Mouse (Mus musculus): ENCODE data around the gene Wiz. TPM values are rescaled to one million over a fixed set of nuclear protein-coding genes. Genes with fewer than 3 reads are reported as not detected.

Gene Wiz
- polyA plus RNA-seq, 1 experiment from 2014 or later = 28.7 TPM

DNA sequence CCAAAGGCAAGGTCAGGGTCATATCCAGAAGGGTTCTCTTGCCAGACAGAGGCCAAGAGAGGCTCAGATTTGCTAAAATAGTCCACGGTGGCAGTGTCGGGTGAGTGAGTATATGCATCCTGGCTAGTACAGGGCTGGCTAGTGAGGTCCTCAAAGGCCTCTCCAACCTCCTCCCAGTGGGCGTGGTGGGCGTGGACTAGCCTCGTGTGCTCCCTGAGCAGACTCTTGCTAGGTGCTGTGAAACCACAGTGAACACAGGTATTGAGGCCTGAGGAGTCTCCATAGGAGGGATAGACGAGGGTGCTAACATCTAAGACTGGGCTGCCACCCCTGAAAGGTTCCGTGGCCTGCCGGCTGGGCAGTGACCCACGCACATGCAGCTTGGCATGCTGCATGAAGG is 12.1 kb downstream of the Wiz start:
- H3K4me3 ChIP-seq = no peak overlapping the region
- H3K4me1 ChIP-seq = no peaks in the 10 kb centered on the region
- peaks cover 31% of the 10 kb centered on the region for H3K36me3 ChIP-seq
- H3K9ac ChIP-seq = no peak overlapping the region
- no peak for ATAC-seq (ENCODE audit: insufficient number of reproducible peaks, insufficient read depth, low FRiP score, low TSS enrichment, low read depth)
- no peak overlapping the region for H3K27ac ChIP-seq
- H3K4me2 ChIP-seq = no peak overlapping the region
- H3K27me3 ChIP-seq = no peaks in the 10 kb centered on the region
- H3K9me3 ChIP-seq = no peaks in the 10 kb centered on the region
- WGBS = 89% methylated on average over 9 of the region's 9 CpGs

DNA sequence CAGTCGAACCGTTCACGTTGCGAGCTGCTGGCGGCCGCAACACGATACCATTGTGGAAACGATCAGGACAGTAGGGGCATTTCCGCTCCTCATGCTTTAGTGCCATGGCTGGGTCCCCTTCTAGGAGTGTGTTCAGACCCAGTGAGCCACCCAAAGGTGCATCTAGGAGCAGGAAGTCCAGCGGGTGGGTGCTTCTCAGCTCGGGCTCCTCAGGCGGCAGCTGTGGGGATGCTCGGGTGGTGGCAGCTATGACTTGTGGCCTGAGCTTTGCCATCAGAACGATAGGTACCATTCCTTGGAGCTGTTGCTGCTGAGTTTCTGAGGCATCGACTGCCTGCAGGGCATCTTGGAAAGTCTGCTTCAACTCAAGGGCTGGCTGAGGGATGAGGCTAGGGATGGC is 12.8 kb downstream of the Wiz start:
- no peak for ATAC-seq (ENCODE audit: insufficient number of reproducible peaks, insufficient read depth, low FRiP score, low TSS enrichment, low read depth)

DNA sequence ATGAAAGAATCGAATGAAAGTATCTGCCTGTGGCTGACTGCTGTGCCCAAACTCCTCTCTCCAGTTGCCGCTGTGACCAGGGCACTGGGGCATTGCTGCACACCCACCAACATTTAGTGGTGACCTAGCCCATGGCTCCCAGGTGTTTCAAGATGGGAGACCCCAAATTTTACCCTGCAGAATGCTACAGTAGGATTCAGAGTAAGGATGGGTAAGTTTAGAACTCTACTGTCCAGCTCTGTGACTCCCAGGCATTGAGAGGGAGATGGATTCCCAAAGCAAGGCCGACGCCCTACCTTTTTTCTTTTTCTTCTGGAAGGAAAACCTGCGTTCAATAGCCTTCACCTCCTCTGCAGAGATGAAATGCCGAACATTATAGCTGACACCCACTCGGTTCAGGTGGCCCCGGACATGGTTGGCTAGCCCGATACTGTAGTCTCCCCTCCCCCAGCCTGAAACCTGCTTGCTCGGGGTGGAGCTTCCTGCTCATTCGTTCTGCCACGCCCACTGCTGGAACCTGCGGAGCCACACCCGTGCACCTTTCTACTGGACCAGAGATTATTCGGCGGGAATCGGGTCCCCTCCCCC is 20.2 kb downstream of the Wiz start:
- H3K36me3 ChIP-seq = 0 out of 2 replicates have a peak, but pooled peaks cover 5% of the 10 kb centered on the region
- ATAC-seq (ENCODE audit: insufficient number of reproducible peaks, insufficient read depth, low FRiP score, low TSS enrichment, low read depth) = no peak
- H3K9ac ChIP-seq = no peak overlapping the region
- 0 out of 2 replicates have a peak overlapping the region, but pooled peaks have one; percentile 17 for H3K27ac ChIP-seq
- no peaks in the 10 kb centered on the region for H3K27me3 ChIP-seq
- peaks cover 12% of the 10 kb centered on the region for H3K4me1 ChIP-seq
- WGBS = 11% methylated on average over 14 of the region's 17 CpGs
- peak overlapping the region; percentile 53 for H3K4me2 ChIP-seq
- peak overlapping the region; percentile 34 for H3K4me3 ChIP-seq
- no peaks in the 10 kb centered on the region for H3K9me3 ChIP-seq

More for the DNA sequence above, 12.8 kb downstream of the Wiz start:
- Histone ChIP-seq H3K4me1 (no peaks in the 10 kb centered on the region), H3K27ac (no peak overlapping the region), H3K4me3 (no peak overlapping the region), H3K4me2 (no peak overlapping the region), H3K27me3 (no peaks in the 10 kb centered on the region), H3K36me3 (peaks cover 30% of the 10 kb centered on the region), H3K9me3 (no peaks in the 10 kb centered on the region), H3K9ac (no peak overlapping the region)
- WGBS = 74% methylated on average over 15 of the region's 15 CpGs

DNA sequence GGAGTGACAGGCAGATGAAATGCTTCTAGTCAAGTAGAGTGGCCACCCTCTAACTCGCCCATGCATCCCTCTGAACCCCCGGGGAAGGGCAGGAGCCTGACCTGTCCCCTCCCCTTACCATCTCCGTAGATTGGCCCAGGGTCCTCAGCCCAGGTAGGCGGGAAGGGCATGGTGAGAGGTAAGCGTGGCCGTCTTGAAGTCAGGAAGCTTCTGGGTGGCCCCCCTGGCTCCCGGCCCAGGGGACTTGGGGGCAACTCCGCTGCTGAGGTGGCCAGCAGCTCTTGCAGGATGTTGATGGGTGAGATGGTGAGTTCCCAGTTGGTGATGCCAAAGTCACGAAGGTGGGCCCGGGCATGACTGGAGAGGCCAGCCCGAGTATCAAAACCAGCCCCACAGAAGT is 21.5 kb downstream of the Wiz start:
- H3K4me1 ChIP-seq = peaks cover 18% of the 10 kb centered on the region
- ATAC-seq (ENCODE audit: insufficient number of reproducible peaks, insufficient read depth, low FRiP score, low TSS enrichment, low read depth) = no peak
- H3K27me3 ChIP-seq = no peaks in the 10 kb centered on the region
- no peak overlapping the region for H3K9ac ChIP-seq
- H3K9me3 ChIP-seq = no peaks in the 10 kb centered on the region
- peaks cover 6% of the 10 kb centered on the region; the same call in 1 of the 2 replicates for H3K36me3 ChIP-seq
- H3K4me2 ChIP-seq = no peak overlapping the region
- WGBS = 86% methylated on average over 11 of the region's 11 CpGs
- H3K27ac ChIP-seq = no peak overlapping the region
- no peak overlapping the region for H3K4me3 ChIP-seq

DNA sequence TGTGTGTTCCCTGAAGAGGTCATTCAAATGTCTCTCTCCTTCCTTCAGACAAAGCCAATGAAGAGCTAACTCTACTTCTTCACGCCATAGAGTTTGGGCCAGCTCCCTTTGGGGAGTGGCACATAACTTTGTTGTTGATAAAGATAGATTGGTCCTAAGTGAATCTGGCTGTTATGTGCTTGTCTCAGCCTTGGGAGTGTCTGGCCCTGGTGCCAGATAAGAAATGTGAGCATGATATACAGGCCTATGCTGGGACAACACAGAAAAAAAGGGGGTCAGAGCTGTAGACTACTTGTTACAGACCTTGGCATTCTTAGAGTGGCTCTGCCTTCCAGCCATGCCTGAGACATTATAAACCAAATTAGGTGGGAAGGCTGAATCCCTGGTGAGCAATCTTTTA is 23.9 kb downstream of the Wiz start:
- no peak overlapping the region; the same call in 1 of the 2 replicates for H3K9ac ChIP-seq
- H3K4me3 ChIP-seq = no peak overlapping the region
- 71% methylated on average over 1 of the region's 1 CpGs for WGBS
- H3K36me3 ChIP-seq = peaks cover 30% of the 10 kb centered on the region
- H3K9me3 ChIP-seq = no peaks in the 10 kb centered on the region
- H3K4me1 ChIP-seq = peaks cover 30% of the 10 kb centered on the region
- no peak for ATAC-seq (ENCODE audit: insufficient number of reproducible peaks, insufficient read depth, low FRiP score, low TSS enrichment, low read depth)
- no peak overlapping the region for H3K27ac ChIP-seq
- H3K4me2 ChIP-seq = peak overlapping the region; percentile 86
- no peaks in the 10 kb centered on the region for H3K27me3 ChIP-seq

DNA sequence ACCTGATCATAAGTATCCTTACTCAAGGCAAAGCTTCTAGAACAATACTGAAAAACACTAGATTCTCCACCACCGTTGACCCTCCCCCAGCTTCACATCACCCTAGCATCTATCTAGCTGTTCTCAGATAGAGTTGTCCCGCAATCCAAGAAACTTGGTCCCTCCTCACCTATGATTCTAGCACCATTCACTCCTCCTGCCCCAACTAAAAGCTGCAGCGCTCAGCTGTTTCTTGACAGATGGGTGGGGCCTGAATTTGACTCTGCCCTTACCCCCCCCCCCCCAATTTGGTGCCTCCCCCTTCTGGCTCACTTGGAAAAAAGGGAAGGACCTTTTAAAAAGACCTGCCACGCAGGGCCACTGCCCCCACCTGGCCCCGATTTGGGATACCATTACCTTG is 24.4 kb downstream of the Wiz start:
- ATAC-seq (ENCODE audit: insufficient number of reproducible peaks, insufficient read depth, low FRiP score, low TSS enrichment, low read depth) = no peak
- Histone ChIP-seq H3K4me3 (peak overlapping the region; percentile 94), H3K9ac (peak overlapping the region; percentile 96), H3K9me3 (no peaks in the 10 kb centered on the region), H3K4me1 (peaks cover 30% of the 10 kb centered on the region), H3K4me2 (peak overlapping the region; percentile 86), H3K36me3 (peaks cover 34% of the 10 kb centered on the region), H3K27me3 (no peaks in the 10 kb centered on the region), H3K27ac (peak overlapping the region; percentile 78)
- 45% methylated on average over 5 of the region's 5 CpGs for WGBS

DNA sequence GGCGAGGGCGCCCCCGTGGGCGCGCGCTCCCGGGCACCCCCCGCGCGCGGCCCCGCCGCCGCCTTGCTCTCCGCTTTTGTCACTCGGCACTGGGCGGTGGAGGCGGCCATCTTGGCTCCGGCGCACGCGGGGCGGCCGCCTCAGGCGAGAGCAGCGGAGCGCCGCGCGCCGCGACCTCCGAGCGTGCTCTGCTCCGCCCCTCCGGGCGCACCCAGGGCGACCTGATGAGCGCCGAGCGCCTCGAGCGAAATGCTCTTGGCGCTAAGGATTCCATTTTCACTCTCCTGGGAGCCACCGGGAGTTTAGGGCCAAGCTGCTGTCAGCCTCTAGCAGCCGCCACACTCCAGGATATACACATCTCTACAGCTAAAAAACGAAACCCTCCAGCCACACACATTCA is 24.9 kb downstream of the Wiz start:
- Histone ChIP-seq H3K4me2 (peak overlapping the region; percentile 86), H3K36me3 (peaks cover 39% of the 10 kb centered on the region), H3K9me3 (no peaks in the 10 kb centered on the region), H3K27me3 (no peaks in the 10 kb centered on the region), H3K9ac (peak overlapping the region; percentile 96), H3K4me3 (peak overlapping the region; percentile 94), H3K4me1 (peaks cover 30% of the 10 kb centered on the region), H3K27ac (peak overlapping the region; percentile 78)
- WGBS = 1% methylated on average over 39 of the region's 47 CpGs
- ATAC-seq (ENCODE audit: insufficient number of reproducible peaks, insufficient read depth, low FRiP score, low TSS enrichment, low read depth) = peak; percentile 90

DNA sequence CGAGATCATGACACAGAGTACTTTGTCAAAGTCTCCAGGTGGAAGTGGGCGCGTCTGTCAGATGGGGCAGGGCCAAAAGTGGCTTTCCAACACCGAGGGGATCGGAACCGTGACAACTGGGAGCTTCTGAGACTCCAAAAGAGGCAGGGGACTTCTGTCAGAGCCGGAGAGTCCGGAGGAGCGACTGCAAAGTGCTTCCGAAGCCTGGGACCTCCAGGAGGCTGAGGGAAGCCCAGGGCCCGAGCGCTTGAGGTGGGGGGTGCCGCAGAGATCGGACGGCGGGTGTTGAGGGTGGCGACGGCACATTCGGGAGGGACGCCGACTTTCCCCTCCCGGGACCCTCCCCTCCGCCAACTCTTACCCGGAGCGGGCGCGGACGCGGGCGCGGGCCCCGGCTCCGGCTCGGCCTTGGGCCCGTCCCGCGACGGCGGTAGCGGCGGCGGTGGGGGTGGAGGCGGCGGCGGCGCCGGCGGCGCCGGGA is 25.4 kb downstream of the Wiz start:
- peak overlapping the region; percentile 86 for H3K4me2 ChIP-seq
- ATAC-seq (ENCODE audit: insufficient number of reproducible peaks, insufficient read depth, low FRiP score, low TSS enrichment, low read depth) = peak; percentile 16; the same call in 1 of the 2 replicates
- under 1% methylated on average over 47 of the region's 50 CpGs for WGBS

DNA sequence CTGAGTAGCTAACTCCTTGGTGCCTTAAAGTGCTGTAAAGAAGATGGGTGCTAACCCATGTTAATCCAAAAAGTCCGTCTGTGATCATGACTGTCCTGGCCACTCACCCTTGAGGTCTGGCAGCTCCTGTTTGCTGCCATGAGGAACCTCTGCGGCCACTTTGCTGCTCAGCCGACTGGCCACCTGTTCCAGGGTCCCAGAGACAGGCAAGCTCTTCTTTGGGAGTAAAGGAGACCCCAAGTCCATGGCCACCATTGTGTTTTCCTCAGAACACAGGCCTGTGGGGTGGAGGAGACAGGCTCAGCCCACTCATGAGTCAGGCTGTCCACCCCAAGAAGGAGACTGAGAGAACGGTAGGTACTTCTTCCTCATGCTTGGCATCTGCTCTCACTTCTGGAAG is 26.6 kb downstream of the Wiz start:
- no peak for ATAC-seq (ENCODE audit: insufficient number of reproducible peaks, insufficient read depth, low FRiP score, low TSS enrichment, low read depth)
- 82% methylated on average over 4 of the region's 4 CpGs for WGBS
- peak overlapping the region; percentile 86 for H3K4me2 ChIP-seq
- peaks cover 53% of the 10 kb centered on the region for H3K36me3 ChIP-seq
- no peaks in the 10 kb centered on the region for H3K9me3 ChIP-seq
- peak overlapping the region; percentile 94 for H3K4me3 ChIP-seq
- no peaks in the 10 kb centered on the region for H3K27me3 ChIP-seq
- H3K9ac ChIP-seq = peak overlapping the region; percentile 96
- peaks cover 27% of the 10 kb centered on the region for H3K4me1 ChIP-seq
- no peak overlapping the region for H3K27ac ChIP-seq

More for the DNA sequence above, 25.4 kb downstream of the Wiz start:
- Histone ChIP-seq H3K27ac (peak overlapping the region; percentile 78), H3K9ac (peak overlapping the region; percentile 96), H3K27me3 (no peaks in the 10 kb centered on the region), H3K9me3 (no peaks in the 10 kb centered on the region), H3K4me3 (peak overlapping the region; percentile 94), H3K4me1 (peaks cover 28% of the 10 kb centered on the region), H3K36me3 (peaks cover 44% of the 10 kb centered on the region)

DNA sequence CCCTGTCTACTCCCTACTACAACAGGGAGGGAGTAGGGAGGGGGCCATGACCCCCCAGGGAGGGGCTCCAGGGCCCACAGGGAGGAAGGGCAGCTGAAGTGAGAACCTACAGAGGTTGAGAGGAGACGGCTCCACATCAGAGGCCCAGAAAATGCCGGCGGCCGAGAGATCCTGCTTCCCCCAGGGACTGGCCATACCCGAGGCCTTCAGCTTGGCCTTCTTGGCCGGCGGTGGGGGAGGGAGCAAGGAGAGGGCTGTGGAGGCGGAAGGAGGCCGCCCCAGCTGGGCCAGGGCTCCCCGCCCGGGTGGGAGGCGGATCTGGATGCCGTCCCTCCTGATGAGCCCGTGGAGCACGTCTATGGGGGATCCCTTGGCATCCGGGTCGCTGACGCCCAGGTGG is 29.3 kb downstream of the Wiz start:
- H3K4me1 ChIP-seq = peaks cover 22% of the 10 kb centered on the region
- WGBS = 90% methylated on average over 18 of the region's 18 CpGs

DNA sequence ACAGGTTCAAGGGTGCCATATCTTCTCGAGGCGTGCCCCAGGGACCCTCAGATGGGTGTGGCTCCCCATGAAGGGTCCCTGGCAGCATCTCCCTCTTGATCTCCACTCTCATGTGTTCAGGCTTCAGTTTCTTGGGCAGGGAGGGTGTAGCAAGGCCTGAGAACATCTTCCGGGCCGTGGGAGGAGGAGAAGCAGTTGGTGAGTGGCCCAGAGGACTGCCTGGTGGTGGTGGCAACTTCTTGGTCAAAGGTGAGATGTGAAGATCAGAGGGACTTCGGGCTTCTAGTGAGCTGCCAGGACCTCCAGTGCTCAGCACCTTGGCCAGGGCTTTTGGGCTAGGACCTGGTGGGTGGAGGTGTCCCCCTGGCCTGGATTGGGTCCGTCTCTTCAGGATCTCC is 30.3 kb downstream of the Wiz start:
- Histone ChIP-seq H3K4me2 (no peak overlapping the region), H3K27ac (no peak overlapping the region), H3K36me3 (peaks cover 88% of the 10 kb centered on the region), H3K4me3 (no peak overlapping the region), H3K9ac (no peak overlapping the region), H3K9me3 (no peaks in the 10 kb centered on the region), H3K4me1 (peaks cover 18% of the 10 kb centered on the region), H3K27me3 (no peaks in the 10 kb centered on the region)
- 95% methylated on average over 6 of the region's 6 CpGs for WGBS
- ATAC-seq (ENCODE audit: insufficient number of reproducible peaks, insufficient read depth, low FRiP score, low TSS enrichment, low read depth) = no peak

More for the DNA sequence above, 29.3 kb downstream of the Wiz start:
- Histone ChIP-seq H3K27me3 (no peaks in the 10 kb centered on the region), H3K9ac (no peak overlapping the region), H3K27ac (no peak overlapping the region), H3K4me3 (no peak overlapping the region), H3K36me3 (peaks cover 78% of the 10 kb centered on the region), H3K9me3 (no peaks in the 10 kb centered on the region), H3K4me2 (no peak overlapping the region)
- no peak for ATAC-seq (ENCODE audit: insufficient number of reproducible peaks, insufficient read depth, low FRiP score, low TSS enrichment, low read depth)

DNA sequence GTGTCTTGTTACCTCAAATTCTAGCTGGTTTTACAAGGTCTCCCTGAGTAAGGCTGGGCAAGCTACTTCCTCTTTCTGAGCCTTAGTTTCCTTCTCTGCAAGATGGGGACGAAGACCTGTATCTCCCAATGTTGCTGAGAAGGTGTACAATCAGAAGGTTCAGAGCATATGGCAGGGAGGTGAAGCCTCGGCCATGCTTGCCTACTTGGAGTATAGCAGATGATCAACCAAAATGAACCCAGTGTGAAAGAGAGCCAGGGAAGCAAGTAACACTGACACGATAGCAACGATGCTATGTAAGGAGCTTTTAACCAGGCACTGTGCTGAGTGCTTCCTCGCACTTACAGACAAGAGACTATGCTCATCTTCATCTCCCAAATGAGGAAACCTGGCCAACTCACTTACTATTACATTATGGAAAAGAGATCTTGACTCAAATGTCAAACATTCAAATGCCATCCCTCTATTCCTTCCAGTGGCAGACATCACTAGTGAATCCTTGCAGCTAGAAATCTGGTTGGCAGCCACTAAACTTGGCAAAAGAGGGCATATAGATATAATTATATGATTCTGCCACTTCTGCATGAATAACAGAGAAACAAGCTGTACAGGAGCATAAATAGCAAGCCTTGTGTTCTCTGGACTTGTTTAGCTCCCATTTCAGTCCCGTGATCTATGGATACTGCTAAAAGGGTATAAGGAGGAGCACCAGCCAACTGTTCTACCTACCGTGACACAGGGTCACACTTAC is 30.9 kb downstream of the Wiz start:
- H3K4me1 ChIP-seq = peaks cover 18% of the 10 kb centered on the region
- no peak for ATAC-seq (ENCODE audit: insufficient number of reproducible peaks, insufficient read depth, low FRiP score, low TSS enrichment, low read depth)
- H3K9me3 ChIP-seq = no peaks in the 10 kb centered on the region
- H3K4me3 ChIP-seq = no peak overlapping the region
- WGBS = 93% methylated on average over 7 of the region's 7 CpGs
- no peak overlapping the region for H3K9ac ChIP-seq
- H3K27me3 ChIP-seq = no peaks in the 10 kb centered on the region
- H3K27ac ChIP-seq = no peak overlapping the region
- peaks cover 93% of the 10 kb centered on the region for H3K36me3 ChIP-seq
- no peak overlapping the region for H3K4me2 ChIP-seq
